Mouse (Mus musculus) adrenal gland (tissue): ENCODE measurements around the gene Hist1h4f.
"Not testable (repeated sequence)": the region's sequence is repeated elsewhere in the genome, so short reads cannot be mapped to it uniquely, and the experiment has no call there.

ENCODE experiments used
- intact Hi-C: fragments of 180-260 bp; cut with DNase I; formaldehyde crosslinking; loops from one replicate; pipeline ENCODE4 v1.15.1; 2025

Gene Hist1h4f

GRCm38 (mm10) chr13:23576906-23577639 lies 25.6 kb upstream of the Hist1h4f start:
- intact Hi-C loops = no loop called here

GRCm38 (mm10) chr13:23576351-23576881 lies 25.0 kb upstream of the Hist1h4f start:
- intact Hi-C loops = no loop called here

GRCm38 (mm10) chr13:23575864-23576313 lies 24.4 kb upstream of the Hist1h4f start:
- intact Hi-C loops = not testable (repeated sequence)

- intact Hi-C loops = no loop called here
Observed at GRCm38 (mm10) chr13:23575271-23575851, 23.9 kb upstream of the Hist1h4f start, which contains the start of gene Hist1h3d. Gene Hist1h3d, plus strand, starts transcription at chr13:23575763.

GRCm38 (mm10) chr13:23574546-23575170 lies 23.2 kb upstream of the Hist1h4f start:
- intact Hi-C loops = not testable (repeated sequence)

- intact Hi-C loops = not testable (repeated sequence)
Observed at GRCm38 (mm10) chr13:23573898-23574524, 22.6 kb upstream of the Hist1h4f start, which contains the start of the genes Hist1h2bf and Hist1h2ad. Gene Hist1h2bf, minus strand, starts transcription at chr13:23574196. Gene Hist1h2ad, plus strand, starts transcription at chr13:23574381.

- intact Hi-C loops = not testable (repeated sequence)
Observed at GRCm38 (mm10) chr13:23573034-23573897, 21.8 kb upstream of the Hist1h4f start.

- intact Hi-C loops = no loop called here
Observed at GRCm38 (mm10) chr13:23572218-23573033, 21.0 kb upstream of the Hist1h4f start.

- intact Hi-C loops = not testable (repeated sequence)
Observed at GRCm38 (mm10) chr13:23571504-23572217, 20.2 kb upstream of the Hist1h4f start.

GRCm38 (mm10) chr13:23571022-23571503 lies 19.6 kb upstream of the Hist1h4f start, which contains the start of the genes Hist1h2ae and Hist1h2bg:
Gene Hist1h2ae, minus strand, starts transcription at chr13:23571220.
Gene Hist1h2bg, plus strand, starts transcription at chr13:23571396.
- intact Hi-C loops = no loop called here

GRCm38 (mm10) chr13:23570261-23571021 lies 19.0 kb upstream of the Hist1h4f start:
- intact Hi-C loops = not testable (repeated sequence)

GRCm38 (mm10) chr13:23564482-23564881 lies 13.0 kb upstream of the Hist1h4f start:
- intact Hi-C loops = no loop called here

- intact Hi-C loops = no loop called here
Observed at GRCm38 (mm10) chr13:23562699-23563462, 11.4 kb upstream of the Hist1h4f start.

- intact Hi-C loops = not testable (repeated sequence)
Observed at GRCm38 (mm10) chr13:23561883-23562659, 10.6 kb upstream of the Hist1h4f start, which contains the start of gene Hist1h3e. Gene Hist1h3e, minus strand, starts transcription at chr13:23562369.

GRCm38 (mm10) chr13:23561531-23561882 lies 10.1 kb upstream of the Hist1h4f start:
- intact Hi-C loops = not testable (repeated sequence)

GRCm38 (mm10) chr13:23560699-23561098 lies 9.3 kb upstream of the Hist1h4f start:
- intact Hi-C loops = not testable (repeated sequence)
